Mouse (Mus musculus) MEL (cell line): ENCODE measurements around the gene Angptl4. TPM values are rescaled to one million over a fixed set of nuclear protein-coding genes. Genes with fewer than 3 reads are reported as not detected.

Source experiments
- DNase-seq: peaks from one replicate; pipeline ENCODE4 v3.0.0; 2011; ENCODE audit warnings: low read depth, low spot score
- H3K27ac ChIP-seq: 2 replicates; pipeline ENCODE4 v1.5.1; 2012; ENCODE audit warnings: low read depth, mild to moderate bottlenecking, control low read depth, low read length, moderate library complexity; ENCODE audit not compliant: control insufficient read depth
- H3K27me3 ChIP-seq, 2 experiments: fragments of 150-350 bp in 1 of 2; sonication (generic) in 1 of 2; 2 replicates each; pipeline ENCODE4 v1.6.1; 2012; ENCODE audit warnings: low read length in 2 of 2, mild to moderate bottlenecking in 2 of 2, improper control_type of control experiment in 1 of 2, moderate library complexity in 1 of 2; ENCODE audit not compliant: insufficient read depth in 2 of 2, control insufficient read depth in 1 of 2
- H3K36me3 ChIP-seq, 2 experiments: 2 replicates each; pipeline ENCODE4 v1.6.1; 2012 to 2014; ENCODE audit warnings: low read length in 2 of 2, improper control_type of control experiment in 1 of 2, inconsistent platforms in 1 of 2, mild to moderate bottlenecking in 1 of 2; ENCODE audit not compliant: insufficient read depth in 2 of 2, control insufficient read depth in 1 of 2
- H3K4me1 ChIP-seq, 2 experiments: fragments of 150-350 bp in 1 of 2; sonication (generic) in 1 of 2; 2 replicates each; pipeline ENCODE4 v1.6.1; 2012; ENCODE audit warnings: low read length in 2 of 2, improper control_type of control experiment in 1 of 2, mild to moderate bottlenecking in 1 of 2; ENCODE audit not compliant: insufficient read depth in 2 of 2, control insufficient read depth in 1 of 2
- H3K4me3 ChIP-seq, 2 experiments: fragments of 150-350 bp in 1 of 2; sonication (generic) in 1 of 2; 2 replicates each; pipeline ENCODE4 v1.5.1; 2012; ENCODE audit warnings: low read depth in 2 of 2, low read length in 2 of 2, mild to moderate bottlenecking in 2 of 2, moderate library complexity in 2 of 2, control low read depth in 1 of 2, improper control_type of control experiment in 1 of 2; ENCODE audit not compliant: control insufficient read depth in 1 of 2, insufficient read depth in 1 of 2
- H3K79me2 ChIP-seq: 2 replicates; pipeline ENCODE4 v1.6.1; 2012; ENCODE audit warnings: mild to moderate bottlenecking, low read length, moderate library complexity; ENCODE audit not compliant: control insufficient read depth, poor library complexity, insufficient read depth
- H3K9ac ChIP-seq: 2 replicates; pipeline ENCODE4 v1.6.1; 2012; ENCODE audit warnings: low read depth, mild to moderate bottlenecking, control low read depth, low read length, moderate library complexity; ENCODE audit not compliant: control insufficient read depth, poor library complexity, severe bottlenecking
- H3K9me3 ChIP-seq: fragments of 150-350 bp; sonication (generic); replicated peaks from 2 replicates; pipeline ENCODE4 v1.6.1; 2012; ENCODE audit warnings: mild to moderate bottlenecking, low read length, improper control_type of control experiment, moderate library complexity; ENCODE audit not compliant: insufficient read depth
- CHD2 ChIP-seq: IDR thresholded peaks from 2 replicates; pipeline ENCODE4 v1.6.1; 2011; ENCODE audit warnings: low read length, improper control_type of control experiment
- CTCF ChIP-seq, 3 experiments: IDR thresholded peaks in 2 of 3; conservative IDR thresholded peaks in 1 of 3; 2 replicates each; pipeline ENCODE4 v1.5.1; 2011 to 2012; ENCODE audit warnings: low read length in 3 of 3, low read depth in 2 of 3, mild to moderate bottlenecking in 2 of 3, improper control_type of control experiment in 1 of 3, inconsistent platforms in 1 of 3, mixed read lengths in 1 of 3, moderate library complexity in 1 of 3; ENCODE audit not compliant: control insufficient read depth in 1 of 3, insufficient read depth in 1 of 3, poor library complexity in 1 of 3, severe bottlenecking in 1 of 3
- ETS1 ChIP-seq: IDR thresholded peaks from 2 replicates; pipeline ENCODE4 v1.6.1; 2012; ENCODE audit warnings: low read depth, mild to moderate bottlenecking, inconsistent platforms, low read length, improper control_type of control experiment, moderate library complexity
- GATA1 ChIP-seq: IDR thresholded peaks from 2 replicates; pipeline ENCODE4 v1.6.1; 2011; ENCODE audit warnings: low read depth, low read length, improper control_type of control experiment
- HCFC1 ChIP-seq: IDR thresholded peaks from 2 replicates; pipeline ENCODE4 v1.6.1; 2012; ENCODE audit warnings: low read depth, mild to moderate bottlenecking, inconsistent platforms, low read length, improper control_type of control experiment, moderate library complexity
- MAX ChIP-seq: IDR thresholded peaks from 2 replicates; pipeline ENCODE4 v1.6.1; 2011; ENCODE audit warnings: low read length, improper control_type of control experiment
- MAZ ChIP-seq: IDR thresholded peaks from 2 replicates; pipeline ENCODE4 v1.6.1; 2012; ENCODE audit warnings: low read depth, mild to moderate bottlenecking, inconsistent platforms, low read length, improper control_type of control experiment
- MEF2A ChIP-seq: IDR thresholded peaks from 2 replicates; pipeline ENCODE4 v1.6.1; 2014; ENCODE audit warnings: low read depth, mild to moderate bottlenecking, inconsistent platforms, low read length, improper control_type of control experiment; ENCODE audit not compliant: poor library complexity, insufficient replicate concordance, severe bottlenecking; ENCODE audit errors: extremely low read depth
- MXI1 ChIP-seq: IDR thresholded peaks from 2 replicates; pipeline ENCODE4 v1.6.1; 2011; ENCODE audit warnings: mild to moderate bottlenecking, low read depth, low read length, improper control_type of control experiment
- NELFE ChIP-seq: IDR thresholded peaks from 2 replicates; pipeline ENCODE4 v1.6.1; 2011; ENCODE audit warnings: low read depth, low read length, improper control_type of control experiment
- NRF1 ChIP-seq: IDR thresholded peaks from 2 replicates; pipeline ENCODE4 v1.6.1; 2014; ENCODE audit warnings: low read depth, mild to moderate bottlenecking, inconsistent platforms, low read length, improper control_type of control experiment, moderate library complexity; ENCODE audit not compliant: poor library complexity, insufficient read depth, severe bottlenecking
- POLR2A ChIP-seq, 2 experiments: IDR thresholded peaks; 2 replicates each; pipeline ENCODE4 v1.6.1; 2011 to 2012; ENCODE audit warnings: low read length in 2 of 2, mild to moderate bottlenecking in 2 of 2, control low read depth in 1 of 2, improper control_type of control experiment in 1 of 2, low read depth in 1 of 2, moderate library complexity in 1 of 2; ENCODE audit not compliant: control insufficient read depth in 1 of 2, insufficient read depth in 1 of 2, poor library complexity in 1 of 2
- RAD21 ChIP-seq: IDR thresholded peaks from 2 replicates; pipeline ENCODE4 v1.6.1; 2011; ENCODE audit warnings: mild to moderate bottlenecking, low read depth, low read length, improper control_type of control experiment
- SIN3A ChIP-seq: IDR thresholded peaks from 2 replicates; pipeline ENCODE4 v1.6.1; 2012; ENCODE audit warnings: low read length, improper control_type of control experiment, inconsistent platforms
- TBP ChIP-seq: IDR thresholded peaks from 2 replicates; pipeline ENCODE4 v1.8.0; 2011; ENCODE audit warnings: low read depth, low read length, improper control_type of control experiment
- USF1 ChIP-seq: IDR thresholded peaks from 2 replicates; pipeline ENCODE4 v1.6.1; 2014; ENCODE audit warnings: low read depth, mild to moderate bottlenecking, inconsistent platforms, low read length, improper control_type of control experiment, moderate library complexity
- ZKSCAN1 ChIP-seq: IDR thresholded peaks from 2 replicates; pipeline ENCODE4 v1.6.1; 2012; ENCODE audit warnings: low read depth, mild to moderate bottlenecking, inconsistent platforms, low read length, improper control_type of control experiment, moderate library complexity
- ZNF384 ChIP-seq: IDR thresholded peaks from 2 replicates; pipeline ENCODE4 v1.6.1; 2012; ENCODE audit warnings: low read depth, mild to moderate bottlenecking, inconsistent platforms, low read length, improper control_type of control experiment
- polyA plus RNA-seq, 2 experiments: library from polyadenylated mRNA; stranded (reverse) in 1 of 2; unstranded in 1 of 2; fragments of >175 nt in 1 of 2; fragments of >200 nt in 1 of 2; gene quantifications; 2 replicates each; pipeline versions ENCODE4 v1.2.1 to v1.2.4; 2012; ENCODE audit warnings: low replicate concordance in 2 of 2, low read depth in 1 of 2; ENCODE audit not compliant: insufficient read length in 2 of 2, insufficient read depth in 1 of 2, missing spikeins in 1 of 2
- total RNA-seq: library from RNA; depleted of rRNA; stranded (reverse); fragments of 300-350 nt; gene quantifications from 2 replicates; pipeline ENCODE4 v1.2.3, GENCODE M21; 2012

Angptl4 gene
- total and polyA plus RNA-seq, 3 experiments = 13.5 to 15.8 TPM; not detected in 1

DNA sequence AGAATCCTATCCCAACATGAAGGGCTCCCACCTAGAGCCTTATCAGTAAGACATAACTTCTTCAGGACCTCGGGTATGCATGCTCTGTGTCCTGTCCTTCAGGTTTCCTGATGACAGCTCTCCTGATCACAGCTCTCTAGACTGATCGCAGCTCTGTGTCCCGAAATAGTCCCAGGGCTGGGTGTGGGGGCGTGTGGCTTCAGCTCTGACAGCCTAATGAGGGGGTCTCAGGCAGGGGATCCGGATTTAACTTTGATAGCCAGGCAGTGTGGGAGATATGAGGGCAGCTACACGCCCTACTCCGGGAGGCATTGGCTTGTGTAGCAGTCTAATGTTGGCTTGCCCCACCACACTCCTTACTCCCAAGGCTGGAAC lies 29.5 kb upstream of the Angptl4 start:
- Histone ChIP-seq H3K4me3 (peak overlapping the region; percentile 83 to 86), H3K9me3 (no peaks in the 10 kb centered on the region), H3K36me3 (peaks cover 0 to 4% of the 10 kb centered on the region in 2 experiments; a peak in 1 of 4 replicates), H3K4me1 (peaks cover 5 to 9% of the 10 kb centered on the region in 2 experiments), H3K9ac (peak overlapping the region; percentile 66), H3K27me3 (no peaks in the 10 kb centered on the region), H3K79me2 (no peaks in the 10 kb centered on the region), H3K27ac (no peak overlapping the region)
- peak; percentile 47 for DNase-seq
- TF ChIP-seq MAZ (no peak), CHD2 (no peak), MAX (no peak), TBP (no peak), MXI1 (no peak), RAD21 (no peak), ZNF384 (no peak), MEF2A (no peak)

DNA sequence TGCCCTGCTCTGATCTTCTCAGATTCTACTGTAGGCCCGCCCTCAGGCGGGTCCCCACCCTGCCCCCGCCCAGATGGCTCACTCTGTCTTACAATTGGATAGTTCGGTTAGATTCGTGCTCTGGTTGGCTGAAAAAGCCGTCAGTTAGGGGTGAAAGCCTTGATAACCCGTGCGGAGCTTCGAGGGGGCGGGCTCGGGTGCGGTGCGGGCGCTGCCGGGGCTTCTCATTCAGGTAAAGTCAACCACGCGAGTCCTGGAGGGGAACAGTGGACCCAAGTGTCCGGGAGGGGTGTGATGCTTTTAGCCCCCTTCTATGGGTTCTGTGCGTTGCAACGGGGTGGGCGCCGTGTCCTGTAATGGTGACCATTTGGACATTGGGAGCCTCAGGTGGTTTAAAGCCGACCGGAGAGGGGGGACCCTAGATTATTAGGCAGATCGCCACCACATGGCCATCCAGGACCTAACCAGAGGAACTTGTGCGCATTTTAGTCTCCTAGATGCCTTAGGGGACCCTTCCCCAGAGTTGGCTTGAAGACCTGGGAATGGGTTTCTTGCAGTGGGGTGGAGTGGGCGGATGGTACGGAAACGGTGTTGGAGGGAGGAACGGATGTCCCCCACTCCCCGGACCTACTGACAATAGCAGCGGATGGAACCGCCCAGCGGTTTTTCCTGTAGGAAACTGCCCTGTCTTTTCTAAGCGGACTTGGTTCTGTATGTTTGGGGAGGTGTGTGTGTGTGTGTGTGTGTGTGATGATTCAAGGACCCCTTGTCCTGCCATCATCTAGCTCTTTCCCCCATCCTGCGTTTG lies 28.9 kb upstream of the Angptl4 start, which contains the start of gene Kank3:
Gene Kank3, plus strand, starts transcription at position 186 of the 808 bp plus-strand sequence.
- Histone ChIP-seq H3K36me3 (peaks cover 0 to 4% of the 10 kb centered on the region in 2 experiments; a peak in 1 of 4 replicates), H3K9me3 (no peaks in the 10 kb centered on the region), H3K4me1 (peaks cover 5 to 9% of the 10 kb centered on the region in 2 experiments), H3K4me3 (peak within 1 kb of the TSS; percentile 83 to 86), H3K27ac (no peak within 1 kb of the TSS), H3K27me3 (no peaks in the 10 kb centered on the region), H3K79me2 (no peaks in the 10 kb centered on the region), H3K9ac (peak within 1 kb of the TSS; percentile 66)
- TF ChIP-seq TBP (no peak), NELFE (peak; percentile 31; the same call in 1 of the 2 replicates), NRF1 (0 out of 2 replicates have a peak, but pooled peaks have one; percentile 31), MXI1 (peak; percentile 57), MEF2A (no peak), CTCF (IDR thresholded peaks at IDR 0.05 in 2 of 3, conservative IDR thresholded peaks at IDR 0.05 in 1 of 3; ENCODE audit: control insufficient read depth in 1 of 3, insufficient read depth in 1 of 3, low read depth in 2 of 3, low read length in 3 of 3, poor library complexity in 1 of 3, severe bottlenecking in 1 of 3) (no peak; a peak in 1 of 6 replicates), GATA1 (peak; percentile 80), ETS1 (no peak), SIN3A (peak; percentile 39), CHD2 (peak; percentile 86), MAZ (peak; percentile 66; the same call in 1 of the 2 replicates), ZKSCAN1 (no peak), HCFC1 (peak; percentile 18; the same call in 1 of the 2 replicates), USF1 (peak; percentile 31; the same call in 1 of the 2 replicates), POLR2A (IDR thresholded peaks at IDR 0.05; ENCODE audit: control insufficient read depth in 1 of 2, insufficient read depth in 1 of 2, low read depth in 1 of 2, low read length in 2 of 2, poor library complexity in 1 of 2) (peak; percentile 58 to 64; a peak in 2 of 4 replicates)
- peak; percentile 96 for DNase-seq
